Mouse (Mus musculus): ENCODE results near the gene Gm20911. TPM values are rescaled to one million over a fixed set of nuclear protein-coding genes. Genes with fewer than 3 reads are reported as not detected.

Gene Gm20911
- not detected in 2 replicates for polyA plus RNA-seq (2012; rRNA removed)

DNA sequence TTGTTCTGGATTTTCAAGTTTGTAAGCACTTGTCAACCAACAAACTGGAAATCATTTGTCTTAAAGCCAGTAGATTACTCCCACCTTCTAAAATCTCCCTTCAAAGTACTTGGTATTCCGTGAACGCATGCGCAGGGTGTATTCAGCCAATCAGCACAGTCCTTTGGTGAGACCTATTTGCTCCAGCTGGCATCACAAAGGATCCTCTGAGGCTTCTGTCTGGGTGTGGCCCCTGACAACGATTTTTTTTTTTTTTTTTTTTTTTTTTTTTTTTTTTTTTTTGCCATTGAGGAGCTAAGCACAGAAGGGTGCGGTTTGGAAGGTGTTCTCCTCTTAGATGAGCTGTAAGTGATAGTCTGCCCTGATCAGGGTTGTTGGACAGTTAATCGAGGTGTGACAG lies at the start of gene Gm20911:
Gene Gm20911 (plus strand): TSS at position 301 of the 400 bp plus-strand sequence.

